ENCODE assay signal across 26 mouse cellular contexts in the genomic region with DNA sequence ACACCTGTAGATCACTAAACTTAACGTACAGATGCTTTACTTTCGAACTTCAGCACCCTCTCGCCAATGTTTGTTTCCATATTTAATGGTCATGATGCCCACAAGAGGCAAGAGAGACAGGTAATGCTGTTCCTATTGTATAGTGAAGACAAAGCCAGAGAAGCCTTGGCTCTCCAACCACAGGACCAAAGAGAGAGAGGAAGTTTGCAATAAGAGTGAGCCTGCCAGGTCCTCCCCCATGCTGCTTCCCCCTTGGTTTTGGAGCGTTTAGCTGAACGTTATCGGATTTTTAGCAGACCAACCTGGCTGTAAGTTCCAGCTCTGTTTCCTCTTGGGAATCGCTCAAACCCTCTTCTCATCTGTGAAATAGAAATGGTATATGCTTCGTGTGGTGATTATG.
"Had no signal": no experiment of that assay in that cellular context is flagged by ENCODE, and none has a peak within 500 bp of the region (broad histone marks: within the 10 kb centered on the region; RNA-seq: fewer than 3 reads in every experiment).

No protein-coding gene starts in this region.

- H3K4me2 ChIP-seq: heart, embryonic 11.5 days; heart, embryonic 13.5 days; heart, embryonic 15.5 days; hindbrain, embryonic 12.5 days; hindbrain, embryonic 14.5 days; intestine, embryonic 15.5 days; limb, embryonic 13.5 days; limb, embryonic 15.5 days; liver, embryonic 12.5 days had no signal

- ATAC-seq: hindbrain, embryonic 16.5 days; inflammation-experienced regulatory T-cells, adult 6 months; intestine, embryonic 15.5 days; intestine, postnatal 0 days; liver, embryonic 12.5 days had no signal

- H3K36me3 ChIP-seq: heart, embryonic 13.5 days; heart, embryonic 15.5 days; hindbrain, embryonic 10.5 days; hindbrain, embryonic 12.5 days; intestine, embryonic 15.5 days; limb, embryonic 13.5 days; limb, embryonic 15.5 days; liver, embryonic 12.5 days had no signal

- H3K9me3 ChIP-seq: heart, embryonic 13.5 days; heart, embryonic 15.5 days; hindbrain, embryonic 10.5 days; hindbrain, embryonic 12.5 days; intestine, embryonic 15.5 days; limb, embryonic 13.5 days; limb, embryonic 15.5 days; liver, embryonic 12.5 days had no signal

- H3K27ac ChIP-seq: heart, adult 2 months; heart, embryonic 13.5 days; heart, embryonic 15.5 days; hindbrain, embryonic 10.5 days; hindbrain, embryonic 12.5 days; hindbrain, embryonic 14.5 days; intestine, embryonic 15.5 days; layer of hippocampus, adult 2 months; left cerebral cortex, adult 2 months; limb, embryonic 13.5 days; limb, embryonic 15.5 days; liver, embryonic 12.5 days had no signal

- H3K4me1 ChIP-seq: limb, embryonic 13.5 days; limb, embryonic 15.5 days; liver, embryonic 12.5 days had no signal

- H3K27me3 ChIP-seq: heart, embryonic 13.5 days; heart, embryonic 15.5 days; intestine, embryonic 15.5 days; limb, embryonic 15.5 days; liver, embryonic 12.5 days had no signal

- H3K9ac ChIP-seq: heart, embryonic 13.5 days; heart, embryonic 15.5 days; hindbrain, embryonic 12.5 days; hindbrain, embryonic 14.5 days; intestine, embryonic 15.5 days; limb, embryonic 13.5 days; limb, embryonic 15.5 days; liver, embryonic 12.5 days had no signal

- H3K4me3 ChIP-seq: heart, adult 2 months; heart, embryonic 13.5 days; heart, embryonic 15.5 days; hindbrain, embryonic 10.5 days; hindbrain, embryonic 12.5 days; intestine, embryonic 15.5 days; layer of hippocampus, adult 2 months; left cerebral cortex, adult 2 months; limb, embryonic 13.5 days; limb, embryonic 15.5 days; liver, embryonic 12.5 days had no signal

- DNase-seq: gastrocnemius, postnatal 14 days; gastrocnemius, postnatal 36 days; heart, adult 2 months; heart, postnatal 14 days; heart, postnatal 36 days; kidney, adult 18-20 months; kidney, adult 8-10 months; kidney, postnatal 10 days; kidney, postnatal 25 days; kidney, postnatal 4 days; left cerebral cortex, postnatal 4 days had no signal
